Mouse (Mus musculus): ENCODE measurements around the gene Ncapg. TPM values are rescaled to one million over a fixed set of nuclear protein-coding genes. Genes with fewer than 3 reads are reported as not detected.

The Ncapg gene
- not detected for polyA plus RNA-seq (2014; fragmentation: Illumina TruSeq; extraction: RNeasy Lipid Tissue Mini Kit (QIAGEN cat#74804); ENCODE audit: low read depth, low replicate concordance)

GRCm38 (mm10) chr5:45669598-45670279 lies at the start of gene Ncapg:
Gene Ncapg, plus strand, starts transcription at chr5:45669919.

GRCm38 (mm10) chr5:45638806-45639714 lies 30.7 kb upstream of the Ncapg start, which contains the start of gene Fam184b:
Gene Fam184b, minus strand, starts transcription at chr5:45639614.

Other genes starting within 250 kb of the Ncapg start
- 96.3 TPM for gene Qdpr, start 219.7 kb upstream of the Ncapg start, polyA plus RNA-seq (2014; fragmentation: Illumina TruSeq; extraction: RNeasy Lipid Tissue Mini Kit (QIAGEN cat#74804); ENCODE audit: low read depth, low replicate concordance)
- gene Clrn2, start 216.2 kb upstream of the Ncapg start, polyA plus RNA-seq (2014; fragmentation: Illumina TruSeq; extraction: RNeasy Lipid Tissue Mini Kit (QIAGEN cat#74804); ENCODE audit: low read depth, low replicate concordance), result not detected
- 62.3 TPM for gene Lap3, start 176.5 kb upstream of the Ncapg start, polyA plus RNA-seq (2014; fragmentation: Illumina TruSeq; extraction: RNeasy Lipid Tissue Mini Kit (QIAGEN cat#74804); ENCODE audit: low read depth, low replicate concordance)
- gene Med28, start 149.7 kb upstream of the Ncapg start, polyA plus RNA-seq (2014; fragmentation: Illumina TruSeq; extraction: RNeasy Lipid Tissue Mini Kit (QIAGEN cat#74804); ENCODE audit: low read depth, low replicate concordance), result 76.9 TPM
- gene Fam184b, start 30.3 kb upstream of the Ncapg start, polyA plus RNA-seq (2014; fragmentation: Illumina TruSeq; extraction: RNeasy Lipid Tissue Mini Kit (QIAGEN cat#74804); ENCODE audit: low read depth, low replicate concordance), result not detected
- 3.1 TPM for gene Lcorl, start 187.7 kb downstream of the Ncapg start, polyA plus RNA-seq (2014; fragmentation: Illumina TruSeq; extraction: RNeasy Lipid Tissue Mini Kit (QIAGEN cat#74804); ENCODE audit: low read depth, low replicate concordance)

Data from heart, adult 10 weeks (tissue).